Mouse (Mus musculus) hindbrain, postnatal 0 days (tissue): Measurements from ENCODE around the gene Adarb2. TPM values are rescaled to one million over a fixed set of nuclear protein-coding genes. Genes with fewer than 3 reads are reported as not detected.

ENCODE experiments used
- ATAC-seq: fragments of 200-750 bp; cut with Nextera tagmentation; 2 replicates; pipeline ENCODE4 v1.8.0; 2017; ENCODE audit warnings: mild to moderate bottlenecking, moderate TSS enrichment, moderate library complexity
- DNase-seq: peaks from one replicate; pipeline ENCODE4 v3.0.0-alpha.2; 2015; ENCODE audit warnings: low spot score
- H3K27ac ChIP-seq: fragments of 300-500 bp; sonication (generic); 2 replicates; pipeline ENCODE4 v1.5.1; 2014; ENCODE audit warnings: mild to moderate bottlenecking
- H3K27me3 ChIP-seq: fragments of 300-500 bp; sonication (generic); 2 replicates; pipeline ENCODE4 v1.6.1; 2014; ENCODE audit warnings: low read length, mixed read lengths; ENCODE audit not compliant: insufficient read depth
- H3K36me3 ChIP-seq: fragments of 300-500 bp; sonication (generic); 2 replicates; pipeline ENCODE4 v1.6.1; 2014; ENCODE audit warnings: low read length, mixed read lengths; ENCODE audit not compliant: insufficient read depth
- H3K4me1 ChIP-seq: fragments of 300-500 bp; sonication (generic); 2 replicates; pipeline ENCODE4 v1.6.1; 2014; ENCODE audit warnings: antibody characterized with exemption, low read length, mixed read lengths; ENCODE audit not compliant: insufficient read depth
- H3K4me2 ChIP-seq: fragments of 300-500 bp; sonication (generic); 2 replicates; pipeline ENCODE4 v1.6.1; 2014; ENCODE audit warnings: low read depth, mild to moderate bottlenecking, low read length, moderate library complexity, mixed read lengths
- H3K4me3 ChIP-seq: fragments of 300-500 bp; sonication (generic); 2 replicates; pipeline ENCODE4 v1.5.1; 2014; ENCODE audit warnings: low read length
- H3K9ac ChIP-seq: fragments of 300-500 bp; sonication (generic); replicated peaks from 2 replicates; pipeline ENCODE4 v1.6.1; 2014; ENCODE audit warnings: mild to moderate bottlenecking, low read length, moderate library complexity, mixed read lengths
- H3K9me3 ChIP-seq: fragments of 300-500 bp; sonication (generic); 2 replicates; pipeline ENCODE4 v1.6.1; 2016; ENCODE audit warnings: low read length, mixed read lengths
- CTCF ChIP-seq: IDR thresholded peaks from 2 replicates; pipeline ENCODE4 v1.5.1; 2016; ENCODE audit warnings: antibody characterized with exemption, control low read depth, low read depth
- WGBS: fragments of 180-500 bp; shearing (Covaris S2); extraction: QIAGEN DNeasy Blood & Tissue Kit; methylation state at CpG from one replicate; pipeline ENCODE4 v1.1.7; 2014; 5-methylcytosine and 5-hydroxymethylcytosine counted together
- polyA plus RNA-seq: library from polyadenylated mRNA; unstranded; fragments of >200 nt; fragmentation: Nextera tagmentation; extraction: Ambion mirVana; gene quantifications from 2 replicates; pipeline ENCODE4 v1.2.1, GENCODE M21; 2015
- total RNA-seq: library from RNA; depleted of rRNA; stranded (reverse); fragments of >200 nt; gene quantifications from 2 replicates; pipeline ENCODE4 v1.2.3, GENCODE M21; 2014; rRNA removed

Adarb2 gene
- total RNA-seq (28.8 and 33.8 TPM in 2 replicates), polyA plus RNA-seq (13.5 and 14.7 TPM in 2 replicates)

DNA sequence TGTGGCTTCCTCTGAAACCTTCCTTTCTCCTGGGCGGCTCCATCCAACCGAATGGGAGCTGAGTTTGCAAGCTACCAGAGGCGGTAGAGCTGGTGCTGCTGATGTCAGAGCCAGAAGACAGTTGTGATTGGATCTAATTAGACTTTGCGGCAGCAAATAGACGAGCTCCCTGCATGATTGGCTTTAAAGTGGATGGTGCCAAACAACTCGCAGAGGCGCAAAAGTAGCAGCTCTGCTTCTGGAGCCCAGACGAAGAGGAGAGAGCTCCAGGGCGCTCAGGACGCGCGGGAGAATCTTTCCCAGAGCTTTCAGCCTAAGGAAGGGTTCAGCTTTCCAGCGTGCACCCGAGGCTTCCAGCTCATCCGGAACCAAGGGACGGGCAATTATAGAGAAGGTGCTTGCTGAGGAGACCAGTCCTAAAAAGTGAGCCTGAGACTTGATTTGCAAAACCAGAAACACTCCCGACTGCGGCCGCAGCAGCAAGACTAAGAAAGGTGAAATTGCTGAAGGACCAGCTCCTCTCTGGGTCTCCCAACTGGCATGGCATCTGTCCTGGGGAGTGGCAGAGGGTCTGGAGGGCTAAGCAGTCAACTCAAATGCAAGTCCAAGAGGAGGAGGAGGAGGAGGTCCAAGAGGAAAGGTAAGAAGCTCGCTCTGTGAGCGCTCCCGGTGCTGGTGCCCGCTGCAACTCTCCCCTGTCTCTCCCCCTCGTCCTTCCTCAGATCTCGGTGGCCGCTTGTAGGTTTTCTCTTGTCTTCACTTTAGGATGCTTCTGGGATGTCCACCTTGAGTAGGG, at the start of gene Adarb2:
Gene Adarb2, plus strand, starts transcription at position 186 of the 796 bp plus-strand sequence.
- Histone ChIP-seq H3K4me1 (no peaks in the 10 kb centered on the region), H3K36me3 (no peaks in the 10 kb centered on the region), H3K4me2 (peak within 1 kb of the TSS; percentile 83), H3K27ac (peak within 1 kb of the TSS; percentile 56; the same call in 1 of the 2 replicates), H3K9me3 (no peaks in the 10 kb centered on the region), H3K27me3 (no peaks in the 10 kb centered on the region), H3K4me3 (peak within 1 kb of the TSS; percentile 52), H3K9ac (peak within 1 kb of the TSS; percentile 48)
- no peak for TF ChIP-seq CTCF
- WGBS, result 0% methylated on average over 26 of the region's 26 CpGs
- ATAC-seq, result peak; percentile 92
- peak; percentile 91 for DNase-seq

DNA sequence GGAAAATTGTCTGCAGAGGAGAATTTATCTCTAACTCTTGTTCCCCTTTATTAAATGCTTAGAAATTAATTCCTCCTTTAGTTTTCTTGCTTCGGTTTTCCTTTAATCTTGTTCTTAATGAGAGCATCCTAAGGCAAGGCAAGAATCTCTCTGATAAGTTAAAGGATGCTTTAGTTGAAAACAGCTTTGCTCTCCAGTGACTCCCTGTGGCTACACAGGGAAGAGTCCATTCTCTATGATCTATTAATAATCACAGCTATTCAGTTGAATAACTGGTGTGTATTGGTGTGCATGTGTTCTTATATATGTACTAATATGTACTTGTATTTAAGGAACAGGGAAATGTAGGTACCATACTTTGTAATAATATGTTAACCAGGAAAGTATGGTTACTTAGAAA, 28.9 kb upstream of the Adarb2 start:
- H3K4me2 ChIP-seq, result no peak overlapping the region
- DNase-seq, result peak; percentile 69
- H3K9ac ChIP-seq, result no peak overlapping the region
- H3K36me3 ChIP-seq, result no peaks in the 10 kb centered on the region
- H3K9me3 ChIP-seq, result no peaks in the 10 kb centered on the region
- H3K4me1 ChIP-seq, result no peaks in the 10 kb centered on the region
- no peaks in the 10 kb centered on the region for H3K27me3 ChIP-seq
- 0 out of 2 replicates have a peak, but pooled peaks have one; percentile 43 for ATAC-seq
- WGBS, result 71% methylated on average over 1 of the region's 1 CpGs
- peak; percentile 72 for TF ChIP-seq CTCF
- no peak overlapping the region for H3K4me3 ChIP-seq
- H3K27ac ChIP-seq, result no peak overlapping the region

DNA sequence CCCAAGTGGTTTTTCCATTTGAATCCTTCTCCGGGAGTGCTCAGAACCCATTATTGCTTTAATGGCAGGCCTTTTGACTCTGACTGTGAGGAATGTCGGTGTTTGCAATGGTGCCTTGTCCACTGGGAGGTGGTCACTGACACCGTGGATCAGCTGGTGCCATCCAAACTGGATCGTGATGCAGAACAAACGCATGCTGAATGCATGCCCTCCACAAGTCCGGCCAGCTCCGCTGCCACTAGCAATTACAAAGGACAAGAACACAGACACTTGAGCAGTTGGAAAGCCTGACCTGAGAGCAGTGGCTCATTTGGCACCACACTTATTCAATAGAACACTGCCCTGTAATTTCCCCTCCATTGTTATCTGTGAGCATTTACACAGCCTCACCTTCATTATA, 10.7 kb upstream of the Adarb2 start:
- H3K9ac ChIP-seq, result no peak overlapping the region
- H3K4me2 ChIP-seq, result no peak overlapping the region
- TF ChIP-seq CTCF, result no peak
- WGBS, result 41% methylated on average over 7 of the region's 7 CpGs
- no peaks in the 10 kb centered on the region for H3K9me3 ChIP-seq
- no peak for DNase-seq
- no peaks in the 10 kb centered on the region for H3K36me3 ChIP-seq
- no peak overlapping the region for H3K27ac ChIP-seq
- ATAC-seq, result no peak
- H3K4me3 ChIP-seq, result no peak overlapping the region
- H3K27me3 ChIP-seq, result no peaks in the 10 kb centered on the region
- no peaks in the 10 kb centered on the region for H3K4me1 ChIP-seq

DNA sequence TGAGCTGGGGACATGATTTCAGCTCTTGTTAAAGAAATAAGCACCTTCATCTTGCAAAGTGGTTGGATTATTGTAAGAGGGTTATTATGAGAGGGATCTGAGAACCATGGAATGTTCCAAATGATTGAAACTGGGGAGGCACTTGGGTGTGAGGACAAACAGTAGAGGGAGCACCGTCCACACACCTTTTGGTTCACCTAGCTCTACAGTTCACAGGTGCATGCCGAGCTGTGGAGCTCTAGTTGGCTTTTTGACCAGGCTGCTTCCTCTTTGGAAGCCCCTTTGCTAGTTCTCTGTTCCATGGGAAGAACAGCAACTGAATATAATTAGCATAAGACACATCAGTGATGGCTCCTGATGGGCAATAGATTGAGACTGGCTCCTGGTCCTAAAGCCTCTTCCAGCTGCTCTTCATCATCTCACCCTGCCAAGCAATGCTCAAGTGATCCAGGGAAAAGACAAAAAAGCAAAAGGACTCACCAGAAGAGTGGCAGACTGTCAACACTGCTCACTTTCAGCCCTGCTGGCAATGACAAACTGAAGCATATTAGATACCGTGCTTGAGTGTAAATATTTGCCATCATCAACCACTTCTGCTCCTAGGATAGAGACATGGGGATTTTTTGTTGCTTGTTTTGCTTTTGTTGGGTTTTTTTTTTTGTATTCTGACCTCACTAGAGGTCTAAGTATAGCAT, 3.3 kb upstream of the Adarb2 start:
- Histone ChIP-seq H3K9me3 (no peaks in the 10 kb centered on the region), H3K9ac (no peak overlapping the region), H3K4me2 (no peak overlapping the region), H3K4me1 (no peaks in the 10 kb centered on the region), H3K4me3 (no peak overlapping the region), H3K27ac (no peak overlapping the region), H3K27me3 (no peaks in the 10 kb centered on the region), H3K36me3 (no peaks in the 10 kb centered on the region)
- 58% methylated on average over 3 of the region's 3 CpGs for WGBS
- peak; percentile 15; the same call in 1 of the 2 replicates for TF ChIP-seq CTCF
- ATAC-seq (no peak), DNase-seq (no peak)

DNA sequence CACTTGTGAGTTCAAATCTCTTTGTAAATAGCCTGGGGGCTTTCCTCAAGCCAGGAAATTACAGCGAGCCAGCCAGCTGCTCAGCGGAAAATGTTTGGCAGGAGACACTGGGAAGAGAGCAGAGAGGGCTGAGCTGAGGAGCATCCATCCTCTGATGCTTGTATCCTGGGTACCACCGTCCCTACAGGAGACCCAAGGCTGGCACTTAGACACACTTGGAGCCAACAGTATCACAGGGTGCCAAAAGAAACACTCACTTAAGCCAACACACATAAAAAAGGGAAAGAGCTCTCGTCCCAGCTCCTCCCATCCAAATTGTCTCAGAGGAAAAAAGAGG, 779 bp downstream of the Adarb2 start:
- H3K9me3 ChIP-seq, result no peaks in the 10 kb centered on the region
- no peak for TF ChIP-seq CTCF
- no peaks in the 10 kb centered on the region for H3K36me3 ChIP-seq
- WGBS, result 0% methylated on average over 4 of the region's 4 CpGs
- peak overlapping the region; percentile 48 for H3K9ac ChIP-seq
- no peaks in the 10 kb centered on the region for H3K4me1 ChIP-seq
- peak overlapping the region; percentile 56; the same call in 1 of the 2 replicates for H3K27ac ChIP-seq
- H3K4me2 ChIP-seq, result peak overlapping the region; percentile 83
- peak; percentile 74 for ATAC-seq
- H3K4me3 ChIP-seq, result peak overlapping the region; percentile 52
- no peaks in the 10 kb centered on the region for H3K27me3 ChIP-seq
- peak; percentile 67 for DNase-seq

DNA sequence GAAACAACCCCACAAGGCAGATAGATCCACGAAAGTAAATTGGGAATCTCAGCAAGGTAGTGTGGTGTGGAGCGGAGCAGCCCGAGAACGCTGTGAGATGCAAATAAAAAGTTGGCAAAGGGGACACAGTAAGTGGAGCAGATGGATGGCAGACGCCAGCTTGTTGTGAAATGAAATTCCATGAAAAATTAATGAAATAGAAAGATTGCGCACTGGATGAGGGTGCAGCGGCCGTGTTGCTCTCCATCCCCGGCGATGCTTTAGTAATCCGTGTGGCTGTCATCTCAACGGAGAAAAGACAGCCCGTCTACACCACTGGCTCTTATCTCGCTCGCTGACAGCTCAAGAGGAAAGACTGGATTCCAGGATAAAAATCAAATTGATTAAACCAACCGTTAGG, 4.7 kb downstream of the Adarb2 start:
- no peaks in the 10 kb centered on the region for H3K4me1 ChIP-seq
- H3K27ac ChIP-seq, result peak overlapping the region; percentile 26; the same call in 1 of the 2 replicates
- no peak for TF ChIP-seq CTCF
- no peaks in the 10 kb centered on the region for H3K36me3 ChIP-seq
- H3K9ac ChIP-seq, result peak overlapping the region; percentile 31
- peak overlapping the region; percentile 52 for H3K4me3 ChIP-seq
- no peaks in the 10 kb centered on the region for H3K9me3 ChIP-seq
- no peaks in the 10 kb centered on the region for H3K27me3 ChIP-seq
- H3K4me2 ChIP-seq, result peak overlapping the region; percentile 83
- ATAC-seq (peak; percentile 33), DNase-seq (peak; percentile 60)
- WGBS, result 43% methylated on average over 16 of the region's 16 CpGs
